Mouse (Mus musculus) MEL (cell line): ENCODE data around the gene Kcnn3. TPM values are rescaled to one million over a fixed set of nuclear protein-coding genes. Genes with fewer than 3 reads are reported as not detected.

Source experiments
- DNase-seq: peaks from one replicate; pipeline ENCODE4 v3.0.0; 2011; ENCODE audit warnings: low read depth, low spot score
- H3K27ac ChIP-seq: 2 replicates; pipeline ENCODE4 v1.5.1; 2012; ENCODE audit warnings: low read depth, mild to moderate bottlenecking, control low read depth, low read length, moderate library complexity; ENCODE audit not compliant: control insufficient read depth
- H3K27me3 ChIP-seq, 2 experiments: fragments of 150-350 bp in 1 of 2; sonication (generic) in 1 of 2; 2 replicates each; pipeline ENCODE4 v1.6.1; 2012; ENCODE audit warnings: low read length in 2 of 2, mild to moderate bottlenecking in 2 of 2, improper control_type of control experiment in 1 of 2, moderate library complexity in 1 of 2; ENCODE audit not compliant: insufficient read depth in 2 of 2, control insufficient read depth in 1 of 2
- H3K36me3 ChIP-seq, 2 experiments: 2 replicates each; pipeline ENCODE4 v1.6.1; 2012 to 2014; ENCODE audit warnings: low read length in 2 of 2, improper control_type of control experiment in 1 of 2, inconsistent platforms in 1 of 2, mild to moderate bottlenecking in 1 of 2; ENCODE audit not compliant: insufficient read depth in 2 of 2, control insufficient read depth in 1 of 2
- H3K4me1 ChIP-seq, 2 experiments: fragments of 150-350 bp in 1 of 2; sonication (generic) in 1 of 2; 2 replicates each; pipeline ENCODE4 v1.6.1; 2012; ENCODE audit warnings: low read length in 2 of 2, improper control_type of control experiment in 1 of 2, mild to moderate bottlenecking in 1 of 2; ENCODE audit not compliant: insufficient read depth in 2 of 2, control insufficient read depth in 1 of 2
- H3K4me3 ChIP-seq, 2 experiments: fragments of 150-350 bp in 1 of 2; sonication (generic) in 1 of 2; 2 replicates each; pipeline ENCODE4 v1.5.1; 2012; ENCODE audit warnings: low read depth in 2 of 2, low read length in 2 of 2, mild to moderate bottlenecking in 2 of 2, moderate library complexity in 2 of 2, control low read depth in 1 of 2, improper control_type of control experiment in 1 of 2; ENCODE audit not compliant: control insufficient read depth in 1 of 2, insufficient read depth in 1 of 2
- H3K79me2 ChIP-seq: 2 replicates; pipeline ENCODE4 v1.6.1; 2012; ENCODE audit warnings: mild to moderate bottlenecking, low read length, moderate library complexity; ENCODE audit not compliant: control insufficient read depth, poor library complexity, insufficient read depth
- H3K9ac ChIP-seq: 2 replicates; pipeline ENCODE4 v1.6.1; 2012; ENCODE audit warnings: low read depth, mild to moderate bottlenecking, control low read depth, low read length, moderate library complexity; ENCODE audit not compliant: control insufficient read depth, poor library complexity, severe bottlenecking
- H3K9me3 ChIP-seq: fragments of 150-350 bp; sonication (generic); replicated peaks from 2 replicates; pipeline ENCODE4 v1.6.1; 2012; ENCODE audit warnings: mild to moderate bottlenecking, low read length, improper control_type of control experiment, moderate library complexity; ENCODE audit not compliant: insufficient read depth
- CHD1 ChIP-seq: IDR thresholded peaks from 2 replicates; pipeline ENCODE4 v1.6.1; 2012; ENCODE audit warnings: low read depth, mild to moderate bottlenecking, inconsistent platforms, low read length, improper control_type of control experiment
- CHD2 ChIP-seq: IDR thresholded peaks from 2 replicates; pipeline ENCODE4 v1.6.1; 2011; ENCODE audit warnings: low read length, improper control_type of control experiment
- E2F4 ChIP-seq: IDR thresholded peaks from 2 replicates; pipeline ENCODE4 v1.6.1; 2011; ENCODE audit warnings: low read depth, low read length, improper control_type of control experiment, borderline replicate concordance
- ELF1 ChIP-seq: IDR thresholded peaks from 2 replicates; pipeline ENCODE4 v1.6.1; 2014; ENCODE audit warnings: low read depth, mild to moderate bottlenecking, inconsistent platforms, low read length, improper control_type of control experiment, moderate library complexity
- GABPA ChIP-seq: IDR thresholded peaks from 2 replicates; pipeline ENCODE4 v1.6.1; 2012; ENCODE audit warnings: low read depth, mild to moderate bottlenecking, inconsistent platforms, low read length, improper control_type of control experiment, moderate library complexity
- GATA1 ChIP-seq: IDR thresholded peaks from 2 replicates; pipeline ENCODE4 v1.6.1; 2011; ENCODE audit warnings: low read depth, low read length, improper control_type of control experiment
- JUND ChIP-seq: IDR thresholded peaks from 2 replicates; pipeline ENCODE4 v1.6.1; 2011; ENCODE audit warnings: low read depth, mild to moderate bottlenecking, improper control_type of control experiment, low read length
- MAX ChIP-seq: IDR thresholded peaks from 2 replicates; pipeline ENCODE4 v1.6.1; 2011; ENCODE audit warnings: low read length, improper control_type of control experiment
- MEF2A ChIP-seq: IDR thresholded peaks from 2 replicates; pipeline ENCODE4 v1.6.1; 2014; ENCODE audit warnings: low read depth, mild to moderate bottlenecking, inconsistent platforms, low read length, improper control_type of control experiment; ENCODE audit not compliant: poor library complexity, insufficient replicate concordance, severe bottlenecking; ENCODE audit errors: extremely low read depth
- MYC ChIP-seq: IDR thresholded peaks from 2 replicates; pipeline ENCODE4 v1.6.1; 2011; ENCODE audit warnings: low read depth, mild to moderate bottlenecking, low read length, improper control_type of control experiment, moderate library complexity
- POLR2A ChIP-seq, 2 experiments: IDR thresholded peaks; 2 replicates each; pipeline ENCODE4 v1.6.1; 2011 to 2012; ENCODE audit warnings: low read length in 2 of 2, mild to moderate bottlenecking in 2 of 2, control low read depth in 1 of 2, improper control_type of control experiment in 1 of 2, low read depth in 1 of 2, moderate library complexity in 1 of 2; ENCODE audit not compliant: control insufficient read depth in 1 of 2, insufficient read depth in 1 of 2, poor library complexity in 1 of 2
- SMC3 ChIP-seq: IDR thresholded peaks from 2 replicates; pipeline ENCODE4 v1.6.1; 2011; ENCODE audit warnings: low read depth, low read length, improper control_type of control experiment
- TAL1 ChIP-seq: IDR thresholded peaks from 2 replicates; pipeline ENCODE4 v1.6.1; 2012; ENCODE audit warnings: mild to moderate bottlenecking, inconsistent platforms, low read length, moderate library complexity, mixed read lengths
- TCF12 ChIP-seq: IDR thresholded peaks from 2 replicates; pipeline ENCODE4 v1.6.1; 2014; ENCODE audit warnings: low read depth, mild to moderate bottlenecking, inconsistent platforms, low read length, improper control_type of control experiment, moderate library complexity
- UBTF ChIP-seq: IDR thresholded peaks from 2 replicates; pipeline ENCODE4 v1.6.1; 2012; ENCODE audit warnings: low read depth, mild to moderate bottlenecking, inconsistent platforms, low read length, improper control_type of control experiment, moderate library complexity, borderline replicate concordance; ENCODE audit not compliant: insufficient read depth
- USF1 ChIP-seq: IDR thresholded peaks from 2 replicates; pipeline ENCODE4 v1.6.1; 2014; ENCODE audit warnings: low read depth, mild to moderate bottlenecking, inconsistent platforms, low read length, improper control_type of control experiment, moderate library complexity
- ZC3H11A ChIP-seq: IDR thresholded peaks from 2 replicates; pipeline ENCODE4 v1.6.1; 2012; ENCODE audit warnings: low read depth, mild to moderate bottlenecking, inconsistent platforms, low read length, improper control_type of control experiment
- ZNF384 ChIP-seq: IDR thresholded peaks from 2 replicates; pipeline ENCODE4 v1.6.1; 2012; ENCODE audit warnings: low read depth, mild to moderate bottlenecking, inconsistent platforms, low read length, improper control_type of control experiment
- polyA plus RNA-seq, 2 experiments: library from polyadenylated mRNA; stranded (reverse) in 1 of 2; unstranded in 1 of 2; fragments of >175 nt in 1 of 2; fragments of >200 nt in 1 of 2; gene quantifications; 2 replicates each; pipeline versions ENCODE4 v1.2.1 to v1.2.4; 2012; ENCODE audit warnings: low replicate concordance in 2 of 2, low read depth in 1 of 2; ENCODE audit not compliant: insufficient read length in 2 of 2, insufficient read depth in 1 of 2, missing spikeins in 1 of 2
- total RNA-seq: library from RNA; depleted of rRNA; stranded (reverse); fragments of 300-350 nt; gene quantifications from 2 replicates; pipeline ENCODE4 v1.2.3, GENCODE M21; 2012

Gene Kcnn3
- total and polyA plus RNA-seq, 3 experiments: 0.04 TPM; not detected in 2

- Histone ChIP-seq H3K36me3 (no peaks in the 10 kb centered on the region), H3K9ac (no peak overlapping the region), H3K9me3 (no peaks in the 10 kb centered on the region), H3K4me1 (no peaks in the 10 kb centered on the region), H3K79me2 (no peaks in the 10 kb centered on the region), H3K27ac (no peak overlapping the region), H3K27me3 (peaks cover 17 to 24% of the 10 kb centered on the region in 2 experiments), H3K4me3 (no peak overlapping the region)
- DNase-seq: no peak
- TF ChIP-seq USF1 (no peak), TAL1 (no peak), JUND (no peak), GABPA (no peak)
Measured at GRCm38 (mm10) chr3:89617360-89617759, 97.4 kb downstream of the Kcnn3 start.

GRCm38 (mm10) chr3:89622825-89623224, 102.9 kb downstream of the Kcnn3 start:
- Histone ChIP-seq H3K27ac (no peak overlapping the region), H3K79me2 (no peaks in the 10 kb centered on the region), H3K4me3 (no peak overlapping the region), H3K27me3 (peaks cover 26 to 27% of the 10 kb centered on the region in 2 experiments), H3K4me1 (no peaks in the 10 kb centered on the region), H3K9ac (no peak overlapping the region), H3K36me3 (no peaks in the 10 kb centered on the region), H3K9me3 (no peaks in the 10 kb centered on the region)
- DNase-seq: no peak
- TF ChIP-seq MYC (no peak), MAX (no peak), CHD1 (no peak), ELF1 (no peak), JUND (no peak), SMC3 (no peak), TAL1 (no peak), ZNF384 (no peak), UBTF (no peak), E2F4 (no peak)

- Histone ChIP-seq H3K79me2 (no peaks in the 10 kb centered on the region), H3K4me3 (no peak overlapping the region), H3K4me1 (no peaks in the 10 kb centered on the region), H3K36me3 (no peaks in the 10 kb centered on the region), H3K9me3 (no peaks in the 10 kb centered on the region), H3K9ac (no peak overlapping the region), H3K27ac (no peak overlapping the region), H3K27me3 (peaks cover 23 to 29% of the 10 kb centered on the region in 2 experiments)
- no peak for DNase-seq
- TF ChIP-seq GATA1 (no peak), ZC3H11A (no peak), TCF12 (no peak), POLR2A (IDR thresholded peaks at IDR 0.05; ENCODE audit: control insufficient read depth in 1 of 2, insufficient read depth in 1 of 2, low read depth in 1 of 2, low read length in 2 of 2, poor library complexity in 1 of 2) (no peak), CHD2 (no peak), MEF2A (no peak)
Measured at GRCm38 (mm10) chr3:89623531-89623930, 103.6 kb downstream of the Kcnn3 start.
